Mouse (Mus musculus): ENCODE measurements around the gene Derl2. TPM values are rescaled to one million over a fixed set of nuclear protein-coding genes. Genes with fewer than 3 reads are reported as not detected.

The Derl2 gene
- polyA plus RNA-seq, 1 experiment from 2014 or later, result 36.2 TPM

Other genes with a start within 250 kb of the Derl2 start
- 0.19 TPM in 1 of 2 replicates, not detected in the other for gene Scimp, start 207.3 kb downstream of the Derl2 start, polyA plus RNA-seq (2015; fragmentation: Nextera tagmentation; extraction: Ambion mirVana)
- 74.0 and 77.2 TPM in 2 replicates for gene Rabep1, start 175.1 kb downstream of the Derl2 start, polyA plus RNA-seq (2015; fragmentation: Nextera tagmentation; extraction: Ambion mirVana)
- gene Nup88, start 49.9 kb downstream of the Derl2 start, polyA plus RNA-seq (2015; fragmentation: Nextera tagmentation; extraction: Ambion mirVana), result 143 and 149 TPM in 2 replicates
- 75.1 and 76.6 TPM in 2 replicates for gene Rpain, start 49.6 kb downstream of the Derl2 start, polyA plus RNA-seq (2015; fragmentation: Nextera tagmentation; extraction: Ambion mirVana)
- gene C1qbp, start 36.8 kb downstream of the Derl2 start, polyA plus RNA-seq (2015; fragmentation: Nextera tagmentation; extraction: Ambion mirVana), result 192 and 194 TPM in 2 replicates
- gene Dhx33, start 15.4 kb downstream of the Derl2 start, polyA plus RNA-seq (2015; fragmentation: Nextera tagmentation; extraction: Ambion mirVana), result 13.8 and 15.8 TPM in 2 replicates
- 42.3 and 46.1 TPM in 2 replicates for gene Mis12, start 230 bp downstream of the Derl2 start, polyA plus RNA-seq (2015; fragmentation: Nextera tagmentation; extraction: Ambion mirVana)
- 607 and 620 TPM in 2 replicates for gene 6330403K07Rik, start 13.7 kb upstream of the Derl2 start, polyA plus RNA-seq (2015; fragmentation: Nextera tagmentation; extraction: Ambion mirVana)
- gene Nlrp1a, start 124.9 kb upstream of the Derl2 start, polyA plus RNA-seq (2015; fragmentation: Nextera tagmentation; extraction: Ambion mirVana), result 0.05 and 0.09 TPM in 2 replicates
- gene Nlrp1b, start 210.9 kb upstream of the Derl2 start, polyA plus RNA-seq (2015; fragmentation: Nextera tagmentation; extraction: Ambion mirVana), result 0.05 TPM in 1 of 2 replicates, not detected in the other

Data from midbrain, embryonic 13.5 days (tissue).